Mouse (Mus musculus) forebrain, embryonic 10.5 days (tissue): ENCODE results near the gene Bcas3. TPM values are rescaled to one million over a fixed set of nuclear protein-coding genes. Genes with fewer than 3 reads are reported as not detected.
A peak's percentile ranks its signal among the peaks of the same experiment; 100 is the strongest.

ENCODE experiments used
- DNase-seq: peaks from one replicate; pipeline ENCODE4 v3.0.0-alpha.2; 2017; ENCODE audit warnings: low spot score; ENCODE audit errors: extremely low spot score
- H3K27ac ChIP-seq: fragments of 300-500 bp; sonication (generic); 2 replicates; pipeline ENCODE4 v1.5.1; 2016; ENCODE audit warnings: mild to moderate bottlenecking
- H3K27me3 ChIP-seq: fragments of 300-500 bp; sonication (generic); 2 replicates; pipeline ENCODE4 v1.6.1; 2016; ENCODE audit warnings: mild to moderate bottlenecking; ENCODE audit not compliant: poor library complexity, severe bottlenecking
- H3K36me3 ChIP-seq: fragments of 300-500 bp; sonication (generic); replicated peaks from 2 replicates; pipeline ENCODE4 v1.6.1; 2016; ENCODE audit warnings: mild to moderate bottlenecking, moderate library complexity
- H3K4me1 ChIP-seq: fragments of 300-500 bp; sonication (generic); 2 replicates; pipeline ENCODE4 v1.6.1; 2016
- H3K4me3 ChIP-seq: fragments of 300-500 bp; sonication (generic); 2 replicates; pipeline ENCODE4 v1.5.1; 2016; ENCODE audit warnings: mild to moderate bottlenecking, moderate library complexity
- H3K9me3 ChIP-seq: fragments of 300-500 bp; sonication (generic); 2 replicates; pipeline ENCODE4 v1.6.1; 2016; ENCODE audit warnings: mild to moderate bottlenecking, moderate library complexity
- WGBS: fragments of 180-500 bp; shearing (Covaris S2); methylation state at CpG from one replicate; pipeline ENCODE4 v1.1.7; 2016; 5-methylcytosine and 5-hydroxymethylcytosine counted together
- polyA plus RNA-seq: library from polyadenylated mRNA; unstranded; fragments of >200 nt; fragmentation: Nextera tagmentation; extraction: Ambion mirVana; gene quantifications from 2 replicates; pipeline ENCODE4 v1.2.1, GENCODE M21; 2016

The Bcas3 gene
- polyA plus RNA-seq, 1 experiment from 2014 or later: 19.6 TPM

GRCm38 (mm10) chr11:85678666-85679065, 325.7 kb downstream of the Bcas3 start:
- Histone ChIP-seq H3K36me3 (no peaks in the 10 kb centered on the region), H3K4me3 (no peak overlapping the region), H3K27ac (peak overlapping the region; percentile 54), H3K4me1 (peaks cover 67% of the 10 kb centered on the region), H3K27me3 (peaks cover 53% of the 10 kb centered on the region), H3K9me3 (no peaks in the 10 kb centered on the region)
- 45% methylated on average over 5 of the region's 5 CpGs for WGBS
- DNase-seq: no peak

- no peak for DNase-seq
- peaks cover 51% of the 10 kb centered on the region for H3K4me1 ChIP-seq
- no peaks in the 10 kb centered on the region for H3K9me3 ChIP-seq
- 85% methylated on average over 11 of the region's 11 CpGs for WGBS
- H3K36me3 ChIP-seq: no peaks in the 10 kb centered on the region
- peaks cover 34% of the 10 kb centered on the region for H3K27me3 ChIP-seq
- no peak overlapping the region for H3K4me3 ChIP-seq
- H3K27ac ChIP-seq: no peak overlapping the region
These were observed 328.8 kb downstream of the Bcas3 start for GRCm38 (mm10) chr11:85681580-85682419.

GRCm38 (mm10) chr11:85684981-85685380, 332.0 kb downstream of the Bcas3 start:
- H3K9me3 ChIP-seq: no peaks in the 10 kb centered on the region
- peaks cover 38% of the 10 kb centered on the region for H3K4me1 ChIP-seq
- no peak for DNase-seq
- no peaks in the 10 kb centered on the region for H3K36me3 ChIP-seq
- H3K27me3 ChIP-seq: peaks cover 45% of the 10 kb centered on the region
- no peak overlapping the region for H3K4me3 ChIP-seq
- 95% methylated on average over 2 of the region's 2 CpGs for WGBS
- no peak overlapping the region for H3K27ac ChIP-seq

- no peak overlapping the region for H3K27ac ChIP-seq
- H3K4me3 ChIP-seq: no peak overlapping the region
- peaks cover 32% of the 10 kb centered on the region for H3K4me1 ChIP-seq
These were observed 335.0 kb downstream of the Bcas3 start for GRCm38 (mm10) chr11:85687816-85688439.

GRCm38 (mm10) chr11:85688440-85688838, 335.5 kb downstream of the Bcas3 start:
- DNase-seq: no peak
- Histone ChIP-seq H3K4me1 (peaks cover 32% of the 10 kb centered on the region), H3K27me3 (peaks cover 46% of the 10 kb centered on the region), H3K4me3 (no peak overlapping the region), H3K27ac (no peak overlapping the region), H3K36me3 (no peaks in the 10 kb centered on the region), H3K9me3 (no peaks in the 10 kb centered on the region)
- 78% methylated on average over 6 of the region's 6 CpGs for WGBS

More at GRCm38 (mm10) chr11:85687816-85688439, 335.0 kb downstream of the Bcas3 start:
- 55% methylated on average over 8 of the region's 8 CpGs for WGBS
- H3K9me3 ChIP-seq: no peaks in the 10 kb centered on the region
- H3K36me3 ChIP-seq: no peaks in the 10 kb centered on the region
- peaks cover 41% of the 10 kb centered on the region for H3K27me3 ChIP-seq
- no peak for DNase-seq

- peaks cover 54% of the 10 kb centered on the region for H3K27me3 ChIP-seq
- no peaks in the 10 kb centered on the region for H3K36me3 ChIP-seq
- no peaks in the 10 kb centered on the region for H3K9me3 ChIP-seq
- no peak for DNase-seq
- WGBS: 92% methylated on average over 5 of the region's 5 CpGs
- H3K4me3 ChIP-seq: no peak overlapping the region
- no peak overlapping the region for H3K27ac ChIP-seq
- peaks cover 28% of the 10 kb centered on the region for H3K4me1 ChIP-seq
These were observed 336.3 kb downstream of the Bcas3 start for GRCm38 (mm10) chr11:85689226-85689625.

- no peak overlapping the region for H3K4me3 ChIP-seq
- H3K9me3 ChIP-seq: no peaks in the 10 kb centered on the region
- 62% methylated on average over 5 of the region's 5 CpGs for WGBS
- no peak overlapping the region for H3K27ac ChIP-seq
- H3K36me3 ChIP-seq: no peaks in the 10 kb centered on the region
- DNase-seq: no peak
- peaks cover 70% of the 10 kb centered on the region for H3K27me3 ChIP-seq
- peaks cover 37% of the 10 kb centered on the region for H3K4me1 ChIP-seq
These were observed 338.3 kb downstream of the Bcas3 start for GRCm38 (mm10) chr11:85691285-85691684.

- H3K4me1 ChIP-seq: peaks cover 53% of the 10 kb centered on the region
- H3K27ac ChIP-seq: peak overlapping the region; percentile 12; the same call in 1 of the 2 replicates
These were observed 342.8 kb downstream of the Bcas3 start for GRCm38 (mm10) chr11:85695614-85696263.

GRCm38 (mm10) chr11:85696491-85697398, 343.8 kb downstream of the Bcas3 start:
- no peak for DNase-seq
- peak overlapping the region; percentile 11; the same call in 1 of the 2 replicates for H3K27ac ChIP-seq
- H3K36me3 ChIP-seq: no peaks in the 10 kb centered on the region
- H3K4me1 ChIP-seq: peaks cover 46% of the 10 kb centered on the region
- H3K4me3 ChIP-seq: no peak overlapping the region
- H3K9me3 ChIP-seq: no peaks in the 10 kb centered on the region
- WGBS: 54% methylated on average over 14 of the region's 14 CpGs
- H3K27me3 ChIP-seq: peaks cover 72% of the 10 kb centered on the region

More at GRCm38 (mm10) chr11:85695614-85696263, 342.8 kb downstream of the Bcas3 start:
- no peak for DNase-seq
- 79% methylated on average over 16 of the region's 16 CpGs for WGBS
- Histone ChIP-seq H3K4me3 (no peak overlapping the region), H3K9me3 (no peaks in the 10 kb centered on the region), H3K36me3 (no peaks in the 10 kb centered on the region), H3K27me3 (peaks cover 64% of the 10 kb centered on the region)

GRCm38 (mm10) chr11:85697468-85697867, 344.5 kb downstream of the Bcas3 start:
- Histone ChIP-seq H3K36me3 (no peaks in the 10 kb centered on the region), H3K4me1 (peaks cover 45% of the 10 kb centered on the region), H3K27me3 (peaks cover 71% of the 10 kb centered on the region), H3K4me3 (no peak overlapping the region), H3K27ac (no peak overlapping the region), H3K9me3 (no peaks in the 10 kb centered on the region)
- DNase-seq: no peak
- 83% methylated on average over 4 of the region's 4 CpGs for WGBS

GRCm38 (mm10) chr11:85698242-85698641, 345.3 kb downstream of the Bcas3 start:
- Histone ChIP-seq H3K36me3 (no peaks in the 10 kb centered on the region), H3K4me3 (no peak overlapping the region), H3K9me3 (no peaks in the 10 kb centered on the region), H3K27me3 (peaks cover 64% of the 10 kb centered on the region), H3K4me1 (peaks cover 37% of the 10 kb centered on the region), H3K27ac (no peak overlapping the region)
- 75% methylated on average over 11 of the region's 11 CpGs for WGBS
- DNase-seq: no peak
